Mouse (Mus musculus) G1E (cell line): ENCODE results near the gene Ccdc28b.

Experiments
- CTCF ChIP-seq: IDR thresholded peaks from 2 replicates; pipeline ENCODE4 v1.5.1; 2012; ENCODE audit warnings: low read depth, low read length, inconsistent platforms, mixed read lengths
- GATA1 ChIP-seq: IDR thresholded peaks from 2 replicates; pipeline ENCODE4 v1.6.1; 2012; ENCODE audit warnings: borderline replicate concordance, low read length, inconsistent platforms, mixed read lengths
- POLR2AphosphoS5 ChIP-seq: IDR thresholded peaks from 2 replicates; pipeline ENCODE4 v1.6.1; 2012; ENCODE audit warnings: low read depth, low read length, inconsistent platforms; ENCODE audit not compliant: insufficient replicate concordance

GRCm38 (mm10) chr4:129626035-129626434 lies 2.3 kb upstream of the Ccdc28b start:
- no peak for TF ChIP-seq CTCF
- no peak for TF ChIP-seq GATA1
- no peak for TF ChIP-seq POLR2AphosphoS5
